Mouse (Mus musculus): ENCODE results near the gene Dnmt3a. TPM values are rescaled to one million over a fixed set of nuclear protein-coding genes. Genes with fewer than 3 reads are reported as not detected.
A peak's percentile ranks its signal among the peaks of the same experiment; 100 is the strongest.

Gene Dnmt3a
- total and polyA plus RNA-seq, 3 experiments: 15.9 to 34.4 TPM; not detected in 1

DNA sequence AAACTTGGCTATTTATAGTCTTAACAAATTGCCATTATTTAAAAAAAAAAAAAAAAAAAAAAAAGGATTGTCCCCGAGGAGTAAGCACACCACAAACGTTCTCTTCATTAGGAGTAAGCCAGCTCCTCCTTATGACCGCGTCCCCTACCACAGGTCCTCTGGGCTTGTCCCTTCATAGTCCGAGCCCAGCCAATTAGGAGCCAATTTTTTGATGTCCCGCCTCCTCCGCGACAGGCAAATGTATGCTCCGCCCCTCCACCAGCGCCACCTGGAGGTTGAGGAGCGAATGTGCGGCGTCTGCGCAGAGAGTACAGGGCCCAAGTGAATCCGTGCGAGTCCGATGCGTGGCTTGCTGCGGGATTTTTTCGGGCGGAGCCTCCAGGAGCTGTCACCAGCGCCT lies 14.1 kb upstream of the Dnmt3a start:
- H3K4me1 ChIP-seq (ENCODE audit: control insufficient read depth in 1 of 2, insufficient read depth in 2 of 2, low read length in 2 of 2): peaks cover 0 to 8% of the 10 kb centered on the region in 2 experiments; a peak in 2 of 4 replicates
- H3K9ac ChIP-seq (ENCODE audit: control insufficient read depth, low read depth, low read length, poor library complexity, severe bottlenecking): peak overlapping the region; percentile 54
- no peak overlapping the region for H3K27ac ChIP-seq (ENCODE audit: control insufficient read depth, low read depth, low read length)
- peak; percentile 54; the same call in 1 of the 2 replicates for TF ChIP-seq MXI1 (IDR thresholded peaks at IDR 0.05; ENCODE audit: low read depth, low read length)
- peak; percentile 37 for TF ChIP-seq RAD21 (IDR thresholded peaks at IDR 0.05; ENCODE audit: low read depth, low read length)
- TF ChIP-seq ZMIZ1 (IDR thresholded peaks at IDR 0.05; ENCODE audit: low read depth, low read length): no peak
- no peak for TF ChIP-seq GATA1 (IDR thresholded peaks at IDR 0.05; ENCODE audit: low read depth, low read length)
- TF ChIP-seq MAZ (IDR thresholded peaks at IDR 0.05; ENCODE audit: low read depth, low read length): 0 out of 2 replicates have a peak, but pooled peaks have one; percentile 8
- TF ChIP-seq UBTF (IDR thresholded peaks at IDR 0.05; ENCODE audit: borderline replicate concordance, insufficient read depth, low read depth, low read length): no peak
- no peak for TF ChIP-seq POLR2AphosphoS2 (IDR thresholded peaks at IDR 0.05; ENCODE audit: low read length)
- TF ChIP-seq GABPA (IDR thresholded peaks at IDR 0.05; ENCODE audit: low read depth, low read length): no peak
- TF ChIP-seq USF2 (IDR thresholded peaks at IDR 0.05; ENCODE audit: borderline replicate concordance in 1 of 2, insufficient read depth in 1 of 2, low read depth in 1 of 2, low read length in 2 of 2): no peak
- peak; percentile 47; the same call in 1 of the 2 replicates for TF ChIP-seq RCOR1 (IDR thresholded peaks at IDR 0.05; ENCODE audit: low read depth, low read length)
- no peak for TF ChIP-seq MAX (IDR thresholded peaks at IDR 0.05; ENCODE audit: low read length)
- peak; percentile 69 for TF ChIP-seq ZNF384 (IDR thresholded peaks at IDR 0.05; ENCODE audit: low read depth, low read length)
- TF ChIP-seq NRF1 (IDR thresholded peaks at IDR 0.05; ENCODE audit: insufficient read depth, low read depth, low read length, poor library complexity, severe bottlenecking): peak; percentile 79
- TF ChIP-seq POLR2AphosphoS5 (IDR thresholded peaks at IDR 0.05; ENCODE audit: borderline replicate concordance, low read depth, low read length): no peak
- 0 out of 2 replicates have a peak, but pooled peaks have one; percentile 21 for TF ChIP-seq USF1 (IDR thresholded peaks at IDR 0.05; ENCODE audit: low read depth, low read length)
- TF ChIP-seq TBP (IDR thresholded peaks at IDR 0.05; ENCODE audit: low read depth, low read length): peak; percentile 68; the same call in 1 of the 2 replicates
- TF ChIP-seq JUND (IDR thresholded peaks at IDR 0.05; ENCODE audit: low read depth, low read length): no peak
- no peak for TF ChIP-seq NELFE (IDR thresholded peaks at IDR 0.05; ENCODE audit: low read depth, low read length)
- TF ChIP-seq POLR2A (IDR thresholded peaks at IDR 0.05; ENCODE audit: control insufficient read depth in 1 of 2, insufficient read depth in 1 of 2, low read depth in 1 of 2, low read length in 2 of 2, poor library complexity in 1 of 2): peak in 1 of 2 experiments; percentile 39; a peak in 1 of 4 replicates
- no peak for TF ChIP-seq KAT2A (conservative IDR thresholded peaks at IDR 0.05; ENCODE audit: low read depth, low read length)
- TF ChIP-seq E2F4 (IDR thresholded peaks at IDR 0.05; ENCODE audit: borderline replicate concordance, low read depth, low read length): 0 out of 2 replicates have a peak, but pooled peaks have one; percentile 27
- TF ChIP-seq SIN3A (IDR thresholded peaks at IDR 0.05; ENCODE audit: low read length): peak; percentile 41; the same call in 1 of the 2 replicates
- TF ChIP-seq ZC3H11A (IDR thresholded peaks at IDR 0.05; ENCODE audit: low read depth, low read length): 0 out of 2 replicates have a peak, but pooled peaks have one; percentile 12
- TF ChIP-seq ZKSCAN1 (IDR thresholded peaks at IDR 0.05; ENCODE audit: low read depth, low read length): no peak
- TF ChIP-seq HCFC1 (IDR thresholded peaks at IDR 0.05; ENCODE audit: low read depth, low read length): peak; percentile 68
- TF ChIP-seq BHLHE40 (IDR thresholded peaks at IDR 0.05; ENCODE audit: borderline replicate concordance, low read depth, low read length): 0 out of 2 replicates have a peak, but pooled peaks have one; percentile 18
- peak; percentile 69 for TF ChIP-seq SMC3 (IDR thresholded peaks at IDR 0.05; ENCODE audit: low read depth, low read length)
- no peak for TF ChIP-seq CHD1 (IDR thresholded peaks at IDR 0.05; ENCODE audit: low read depth, low read length)
- TF ChIP-seq ELF1 (IDR thresholded peaks at IDR 0.05; ENCODE audit: low read depth, low read length): no peak
- no peak for TF ChIP-seq MYC (IDR thresholded peaks at IDR 0.05; ENCODE audit: low read depth, low read length)
- no peak for TF ChIP-seq MEF2A (IDR thresholded peaks at IDR 0.05; ENCODE audit: extremely low read depth, insufficient replicate concordance, low read depth, low read length, poor library complexity, severe bottlenecking)
- 0 out of 2 replicates have a peak, but pooled peaks have one; percentile 18 for TF ChIP-seq ETS1 (IDR thresholded peaks at IDR 0.05; ENCODE audit: low read depth, low read length)
- TF ChIP-seq MAFK (IDR thresholded peaks at IDR 0.05; ENCODE audit: borderline replicate concordance, low read depth, low read length): no peak
- no peak for TF ChIP-seq CHD2 (IDR thresholded peaks at IDR 0.05; ENCODE audit: low read length)
- no peak for TF ChIP-seq TAL1 (IDR thresholded peaks at IDR 0.05; ENCODE audit: low read length)
- no peak for TF ChIP-seq MYB (IDR thresholded peaks at IDR 0.05; ENCODE audit: low read depth, low read length)
- TF ChIP-seq CTCF (IDR thresholded peaks at IDR 0.05 in 2 of 3, conservative IDR thresholded peaks at IDR 0.05 in 1 of 3; ENCODE audit: control insufficient read depth in 1 of 3, insufficient read depth in 1 of 3, low read depth in 2 of 3, low read length in 3 of 3, poor library complexity in 1 of 3, severe bottlenecking in 1 of 3): peak; percentile 81 to 95 (median 92)

More for the DNA sequence above, 14.1 kb upstream of the Dnmt3a start:
- no peaks in the 10 kb centered on the region for H3K79me2 ChIP-seq (ENCODE audit: control insufficient read depth, insufficient read depth, low read length, poor library complexity)
- H3K36me3 ChIP-seq (ENCODE audit: control insufficient read depth in 1 of 2, insufficient read depth in 2 of 2, low read length in 2 of 2): no peaks in the 10 kb centered on the region
- peak overlapping the region; percentile 64 to 91 for H3K4me3 ChIP-seq (ENCODE audit: control insufficient read depth in 1 of 2, insufficient read depth in 1 of 2, low read depth in 2 of 2, low read length in 2 of 2)
- H3K27me3 ChIP-seq (ENCODE audit: control insufficient read depth in 1 of 2, insufficient read depth in 2 of 2, low read length in 2 of 2): no peaks in the 10 kb centered on the region
- H3K9me3 ChIP-seq (replicated peaks; ENCODE audit: insufficient read depth, low read length): no peaks in the 10 kb centered on the region
- peak; percentile 96 for DNase-seq (ENCODE audit: low read depth, low spot score)

Measured in MEL (cell line).